In genomic region chr8:99353923-99354322, GRCm38 (mm10) we compare ENCODE assay signal across 19 mouse cellular contexts.
"Had no signal": no experiment of that assay in that cellular context is flagged by ENCODE, and none has a peak within 500 bp of the region (broad histone marks: within the 10 kb centered on the region; RNA-seq: fewer than 3 reads in every experiment).

No protein-coding gene starts in this region.

- DNase-seq: lung, adult 2 months; lung, postnatal 10 days; lung, postnatal 4 days; midbrain, embryonic 14.5 days; retina, postnatal 1 day; right cerebral cortex, adult 18-20 months; right cerebral cortex, postnatal 25 days; right cerebral cortex, postnatal 4 days; spleen, adult 18-20 months; thymus, adult 18-20 months; thymus, postnatal 14 days; thymus, postnatal 36 days had no signal

- H3K27ac ChIP-seq: lung, embryonic 15.5 days; midbrain, embryonic 10.5 days; midbrain, embryonic 12.5 days; neural tube, embryonic 13.5 days; neural tube, embryonic 15.5 days had no signal

- ATAC-seq: midbrain, embryonic 16.5 days had no signal

- H3K4me3 ChIP-seq: lung, embryonic 15.5 days; midbrain, embryonic 10.5 days; midbrain, embryonic 12.5 days; myocyte; neural tube, embryonic 13.5 days; neural tube, embryonic 15.5 days had no signal
